In the genomic region with DNA sequence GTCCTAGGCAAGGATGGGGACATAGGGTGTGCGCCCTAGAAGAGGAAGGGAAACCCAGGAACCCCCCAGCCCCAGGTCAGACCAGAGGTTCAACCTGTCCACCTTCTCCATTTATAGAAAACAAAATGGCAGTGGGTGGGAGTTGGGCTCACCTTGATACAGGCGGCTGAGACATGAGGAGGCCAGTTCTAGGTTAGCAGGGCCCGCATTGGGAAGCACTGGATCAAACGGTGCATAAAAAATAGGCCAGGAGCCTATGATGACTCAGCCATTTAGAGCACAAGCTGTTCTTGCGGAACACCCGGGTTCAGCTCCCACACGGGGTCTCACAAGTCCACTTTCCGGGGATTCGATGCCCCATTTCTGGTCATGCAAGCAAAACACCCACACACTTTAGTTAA, we compare ENCODE assay signal across 7 mouse cellular contexts. TPM values are rescaled to one million over a fixed set of nuclear protein-coding genes. Genes with fewer than 3 reads are reported as not detected.
A peak's percentile ranks its signal among the peaks of the same experiment; 100 is the strongest.
DNase-seq lines count a peak whose midpoint lies in the region; ATAC-seq lines count a peak whose summit lies in the region.

No protein-coding gene starts in this region.

- peaks cover 34% of the 10 kb centered on the region for H3K4me1 ChIP-seq in intestine, embryonic 15.5 days (replicated peaks)
- peaks cover 26% of the 10 kb centered on the region for H3K4me1 ChIP-seq in midbrain, embryonic 13.5 days (replicated peaks)

- WGBS in intestine, embryonic 15.5 days, result 85% methylated on average over 9 of the region's 9 CpGs
- 87% methylated on average over 9 of the region's 9 CpGs for WGBS in midbrain, embryonic 13.5 days

- H3K27ac ChIP-seq in intestine, embryonic 15.5 days, result no peak overlapping the region
- no peak overlapping the region for H3K27ac ChIP-seq in midbrain, embryonic 13.5 days

- peak; percentile 33 for DNase-seq in kidney, adult 11 months
- no peak for DNase-seq in kidney, postnatal 10 days
- peak; percentile 46 for DNase-seq in R1 (ENCODE audit: low read depth, low spot score)
- DNase-seq in spleen, postnatal 4 days (ENCODE audit: low spot score in 2 of 2), result no peak
- no peak for DNase-seq in urinary bladder, postnatal 25 days (ENCODE audit: low spot score)

- no peak for ATAC-seq in intestine, embryonic 15.5 days
- ATAC-seq in midbrain, embryonic 13.5 days, result no peak

- peaks cover 19% of the 10 kb centered on the region for H3K36me3 ChIP-seq in intestine, embryonic 15.5 days
- H3K36me3 ChIP-seq in midbrain, embryonic 13.5 days, result peaks cover 23% of the 10 kb centered on the region; the same call in 1 of the 2 replicates

- H3K9me3 ChIP-seq in intestine, embryonic 15.5 days, result no peaks in the 10 kb centered on the region
- H3K9me3 ChIP-seq in midbrain, embryonic 13.5 days, result no peaks in the 10 kb centered on the region

- no peak overlapping the region for H3K9ac ChIP-seq in intestine, embryonic 15.5 days
- H3K9ac ChIP-seq in midbrain, embryonic 13.5 days (replicated peaks), result no peak overlapping the region

- peak overlapping the region; percentile 80 for H3K4me2 ChIP-seq in intestine, embryonic 15.5 days (replicated peaks)
- no peak overlapping the region; the same call in 1 of the 2 replicates for H3K4me2 ChIP-seq in midbrain, embryonic 13.5 days (replicated peaks)

- no peaks in the 10 kb centered on the region for H3K27me3 ChIP-seq in intestine, embryonic 15.5 days (replicated peaks)
- H3K27me3 ChIP-seq in midbrain, embryonic 13.5 days, result no peaks in the 10 kb centered on the region

- peak overlapping the region; percentile 55 for H3K4me3 ChIP-seq in intestine, embryonic 15.5 days (replicated peaks)
- H3K4me3 ChIP-seq in midbrain, embryonic 13.5 days (replicated peaks), result peak overlapping the region; percentile 53; the same call in 1 of the 2 replicates

RNA-seq across cellular contexts. Expression of gene Ankle1, which starts 0.9 kb away (rescaled TPM):
- polyA plus RNA-seq in intestine, embryonic 15.5 days (2015; fragmentation: Nextera tagmentation; extraction: Ambion mirVana), result 31.6 and 41.6 TPM in 2 replicates
- 14.9 and 16.1 TPM in 2 replicates for polyA plus RNA-seq in midbrain, embryonic 13.5 days (2015; fragmentation: Nextera tagmentation; extraction: Ambion mirVana)

RNA-seq across cellular contexts. Expression of gene Babam1, which starts 8.3 kb away (rescaled TPM):
- 97.8 and 99.8 TPM in 2 replicates for polyA plus RNA-seq in intestine, embryonic 15.5 days (2015; fragmentation: Nextera tagmentation; extraction: Ambion mirVana)
- 83.7 and 96.9 TPM in 2 replicates for polyA plus RNA-seq in midbrain, embryonic 13.5 days (2015; fragmentation: Nextera tagmentation; extraction: Ambion mirVana)

RNA-seq across cellular contexts. Expression of gene Ushbp1, which starts 9.3 kb away (rescaled TPM):
- 8.8 and 10.8 TPM in 2 replicates for polyA plus RNA-seq in intestine, embryonic 15.5 days (2015; fragmentation: Nextera tagmentation; extraction: Ambion mirVana)
- polyA plus RNA-seq in midbrain, embryonic 13.5 days (2015; fragmentation: Nextera tagmentation; extraction: Ambion mirVana), result 4.8 and 5.4 TPM in 2 replicates

RNA-seq across cellular contexts. Expression of gene Nr2f6, which starts 23.2 kb away (rescaled TPM):
- 81.1 and 85.7 TPM in 2 replicates for polyA plus RNA-seq in intestine, embryonic 15.5 days (2015; fragmentation: Nextera tagmentation; extraction: Ambion mirVana)
- 17.0 and 21.7 TPM in 2 replicates for polyA plus RNA-seq in midbrain, embryonic 13.5 days (2015; fragmentation: Nextera tagmentation; extraction: Ambion mirVana)

RNA-seq across cellular contexts. Expression of gene Ocel1, which starts 33.9 kb away (rescaled TPM):
- polyA plus RNA-seq in intestine, embryonic 15.5 days (2015; fragmentation: Nextera tagmentation; extraction: Ambion mirVana), result 6.7 and 7.9 TPM in 2 replicates
- 4.9 and 5.3 TPM in 2 replicates for polyA plus RNA-seq in midbrain, embryonic 13.5 days (2015; fragmentation: Nextera tagmentation; extraction: Ambion mirVana)

Comparison
In these comparisons a context has a peak if more than half of its experiments do, and no peak if none do; other contexts are left out.
1. DNase-seq: peak in kidney, adult 11 months (single experiment) and R1 (single experiment); none in kidney, postnatal 10 days (single experiment), spleen, postnatal 4 days (0 of 2) and urinary bladder, postnatal 25 days (single experiment).